Mouse (Mus musculus) NIH3T3 (cell line): ENCODE data around the gene Med24.

ENCODE experiments used
- DNase-seq: peaks from one replicate; pipeline ENCODE4 v3.0.0-alpha.2; 2012; ENCODE audit warnings: low read depth

The Med24 gene

DNA sequence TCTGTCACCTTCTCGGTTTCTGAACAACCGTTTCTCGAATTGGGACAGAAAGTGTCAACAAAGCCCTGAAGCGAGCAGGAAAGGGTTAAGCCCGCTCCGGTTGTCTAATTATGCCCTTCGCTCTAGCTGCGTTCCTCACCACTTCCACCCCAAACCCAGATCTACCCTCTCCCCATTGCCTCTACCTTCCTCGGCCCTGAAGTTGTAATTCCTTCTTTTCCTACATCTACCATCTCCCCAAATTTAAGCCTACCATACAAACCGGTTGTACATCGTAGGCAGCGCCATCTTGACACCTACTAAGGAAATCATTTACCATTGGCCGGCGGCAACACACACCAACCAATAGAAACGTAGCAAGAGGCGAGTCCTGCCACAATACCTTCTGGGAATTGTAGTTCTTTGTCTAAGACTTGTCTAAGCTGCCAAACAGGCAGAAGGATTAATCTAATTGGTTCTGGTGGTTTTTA lies at the start of gene Med24:
Med24 (minus strand) TSS at position 317 of the 470 bp plus-strand sequence.
- peak; percentile 92 for DNase-seq

- DNase-seq: no peak
Observed at GRCm38 (mm10) chr11:98777888-98778287, 48.7 kb upstream of the Med24 start.

- DNase-seq: peak; percentile 69
Observed at GRCm38 (mm10) chr11:98776843-98777590, 47.8 kb upstream of the Med24 start.

GRCm38 (mm10) chr11:98776052-98776764 lies 47.0 kb upstream of the Med24 start:
- no peak for DNase-seq

DNA sequence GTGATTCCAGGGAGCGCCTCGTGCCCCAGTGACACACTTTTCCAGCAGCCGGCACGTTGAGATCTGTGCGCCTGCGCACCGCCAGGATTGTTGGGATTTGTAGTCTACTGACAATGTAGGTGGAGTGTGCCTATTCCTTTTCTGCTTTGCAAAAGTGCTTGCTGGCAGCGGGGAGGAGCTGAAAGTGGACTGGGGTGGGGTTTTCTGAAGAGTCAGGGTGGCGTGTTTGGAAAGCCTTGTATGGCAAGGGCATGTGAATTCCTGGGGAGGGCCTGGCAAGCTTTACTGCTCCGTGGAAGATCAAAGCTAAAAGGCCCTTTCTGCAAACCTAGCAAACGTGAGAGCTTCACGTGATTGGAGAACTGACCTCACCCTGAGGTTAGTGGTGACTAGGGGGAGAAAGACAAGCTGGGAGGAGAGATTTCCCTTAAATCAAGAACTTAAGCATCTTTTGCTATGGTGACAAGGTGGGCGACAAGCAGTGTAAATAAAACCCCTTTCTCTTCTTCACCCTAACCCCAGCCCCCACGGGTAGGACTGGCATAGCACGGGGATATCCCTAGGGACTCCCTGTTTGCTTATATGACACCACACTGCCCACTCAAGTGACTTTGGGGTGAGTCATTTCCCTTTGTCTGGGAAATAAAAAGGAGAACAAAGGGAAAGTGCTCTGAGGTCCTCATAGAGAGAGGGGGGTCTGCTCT lies 46.3 kb upstream of the Med24 start:
- peak; percentile 99 for DNase-seq

DNA sequence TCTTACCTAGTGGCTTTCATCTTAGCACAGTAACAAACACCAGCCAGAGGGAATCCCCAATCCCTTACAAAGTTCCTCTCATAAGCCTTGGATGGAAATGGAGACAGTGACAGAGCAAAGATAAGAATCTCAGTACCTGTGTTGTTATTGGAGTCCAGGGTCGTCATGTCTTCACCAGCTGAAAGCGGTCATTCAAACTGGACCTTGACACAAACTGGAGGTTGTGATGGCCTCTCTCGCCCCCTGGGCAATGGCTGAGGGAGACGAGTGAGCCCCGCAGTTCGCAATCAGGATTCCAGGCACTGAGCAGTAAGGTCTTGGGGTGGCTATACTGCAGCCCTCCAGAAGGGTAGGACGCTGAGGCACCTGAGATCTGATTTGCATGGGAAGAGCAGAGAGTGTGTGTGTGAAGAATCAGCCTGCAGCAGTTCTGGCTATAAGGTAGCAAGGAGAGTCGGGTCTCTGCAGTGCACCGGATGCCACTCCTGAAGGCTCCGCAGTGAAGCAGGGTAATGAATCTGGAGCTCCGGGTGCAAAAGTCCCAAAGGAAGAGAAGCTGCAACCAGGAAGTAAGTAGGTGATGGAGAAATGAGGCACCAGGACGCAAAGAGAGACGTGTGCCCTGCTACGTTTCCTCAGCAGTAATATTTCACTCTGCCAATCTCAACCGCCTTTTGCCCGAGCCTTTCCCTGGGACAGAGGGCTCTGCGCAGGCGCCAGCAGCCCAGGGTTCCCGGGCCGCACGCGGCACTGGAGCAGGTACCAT lies 45.5 kb upstream of the Med24 start, which contains the start of gene Nr1d1:
Nr1d1 (minus strand) TSS at position 752 of the 766 bp plus-strand sequence.
- no peak for DNase-seq

GRCm38 (mm10) chr11:98773635-98774295 lies 44.5 kb upstream of the Med24 start:
- peak; percentile 98 for DNase-seq

DNA sequence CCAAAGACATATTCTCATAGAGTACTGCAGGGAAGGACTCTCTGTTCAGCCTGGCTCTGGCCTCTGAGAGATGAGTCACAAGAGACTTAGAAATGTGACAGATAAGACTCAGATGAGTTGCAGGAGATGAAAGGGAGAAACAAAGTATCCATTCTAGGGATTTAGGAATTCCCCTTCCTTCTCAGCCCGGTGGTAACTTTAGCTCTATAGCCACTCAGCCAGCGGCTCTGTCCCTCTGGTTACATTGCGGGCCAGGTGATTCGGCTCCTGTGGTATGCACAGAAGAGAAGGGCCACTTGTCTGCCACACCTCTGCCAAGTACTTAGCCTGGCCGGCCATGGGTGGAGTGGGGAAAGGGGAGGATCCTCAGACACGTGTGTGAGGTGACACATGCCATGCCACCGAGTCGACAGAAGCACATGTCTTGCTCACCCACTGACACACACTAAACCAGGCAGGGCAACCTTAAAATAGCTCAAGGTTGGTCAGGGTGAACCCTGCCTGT lies 43.5 kb upstream of the Med24 start:
- peak; percentile 61 for DNase-seq

- DNase-seq: peak; percentile 31
Observed at GRCm38 (mm10) chr11:98771844-98772525, 42.8 kb upstream of the Med24 start.

DNA sequence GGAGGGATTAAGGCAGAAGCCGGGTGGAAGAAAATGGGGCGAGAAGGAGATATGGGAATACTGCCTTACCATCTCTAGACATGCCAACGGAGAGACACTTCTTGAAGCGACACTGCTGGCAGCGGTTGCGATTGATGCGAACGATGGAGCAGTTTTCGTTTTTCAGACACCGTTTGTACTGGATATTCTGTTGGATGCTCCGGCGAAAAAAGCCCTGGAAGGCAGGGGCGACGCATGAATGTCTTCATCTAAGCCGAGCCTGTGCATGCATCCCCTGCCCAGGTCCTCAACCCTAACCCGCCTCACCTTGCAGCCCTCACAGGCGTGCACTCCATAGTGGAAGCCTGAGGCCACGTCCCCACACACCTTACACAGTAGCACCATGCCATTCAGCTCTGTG lies 41.9 kb upstream of the Med24 start:
- no peak for DNase-seq

DNA sequence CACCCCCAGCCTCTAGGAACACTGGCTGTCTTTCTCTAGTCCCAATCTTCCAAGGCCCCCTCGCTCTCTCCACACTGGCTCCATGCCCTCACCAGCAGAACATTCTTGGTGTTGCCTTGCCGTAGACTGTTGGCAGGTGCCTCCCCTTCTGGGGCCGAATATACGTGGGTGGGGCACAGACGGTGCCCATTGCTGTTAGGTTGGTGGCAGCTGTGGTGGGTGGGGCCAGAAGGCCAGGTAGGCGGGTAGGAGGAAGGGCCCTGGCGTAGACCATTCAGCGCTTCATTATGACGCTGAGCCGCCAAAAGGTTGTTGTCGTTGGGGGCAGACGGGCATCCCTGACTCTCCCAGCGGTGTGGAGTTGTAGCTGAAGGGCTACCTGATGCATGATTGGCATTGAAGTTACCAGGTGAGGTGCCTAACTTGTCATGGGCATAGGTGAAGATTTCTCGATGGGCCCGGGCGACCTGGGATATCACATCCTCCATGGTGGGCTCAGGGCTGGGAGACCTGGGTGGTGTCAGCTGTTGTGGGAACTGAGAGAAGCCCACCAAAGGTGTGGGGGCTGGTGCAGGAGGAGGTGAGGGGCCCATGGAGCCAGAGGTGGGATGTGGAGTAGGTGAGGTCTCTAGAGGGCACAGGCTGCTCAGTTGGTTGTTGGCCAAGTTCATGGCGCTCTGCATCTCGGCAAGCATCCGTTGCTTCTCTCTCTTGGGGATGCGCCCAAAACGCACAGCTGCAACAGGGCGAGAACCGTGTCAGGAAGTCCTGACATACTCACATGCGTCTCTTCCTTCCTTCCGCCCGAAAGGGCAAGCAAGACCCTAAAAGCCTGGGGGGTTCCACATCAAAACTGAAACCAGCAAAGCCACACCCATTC lies 41.1 kb upstream of the Med24 start:
- no peak for DNase-seq

GRCm38 (mm10) chr11:98769007-98769954 lies 40.0 kb upstream of the Med24 start:
- DNase-seq: no peak

DNA sequence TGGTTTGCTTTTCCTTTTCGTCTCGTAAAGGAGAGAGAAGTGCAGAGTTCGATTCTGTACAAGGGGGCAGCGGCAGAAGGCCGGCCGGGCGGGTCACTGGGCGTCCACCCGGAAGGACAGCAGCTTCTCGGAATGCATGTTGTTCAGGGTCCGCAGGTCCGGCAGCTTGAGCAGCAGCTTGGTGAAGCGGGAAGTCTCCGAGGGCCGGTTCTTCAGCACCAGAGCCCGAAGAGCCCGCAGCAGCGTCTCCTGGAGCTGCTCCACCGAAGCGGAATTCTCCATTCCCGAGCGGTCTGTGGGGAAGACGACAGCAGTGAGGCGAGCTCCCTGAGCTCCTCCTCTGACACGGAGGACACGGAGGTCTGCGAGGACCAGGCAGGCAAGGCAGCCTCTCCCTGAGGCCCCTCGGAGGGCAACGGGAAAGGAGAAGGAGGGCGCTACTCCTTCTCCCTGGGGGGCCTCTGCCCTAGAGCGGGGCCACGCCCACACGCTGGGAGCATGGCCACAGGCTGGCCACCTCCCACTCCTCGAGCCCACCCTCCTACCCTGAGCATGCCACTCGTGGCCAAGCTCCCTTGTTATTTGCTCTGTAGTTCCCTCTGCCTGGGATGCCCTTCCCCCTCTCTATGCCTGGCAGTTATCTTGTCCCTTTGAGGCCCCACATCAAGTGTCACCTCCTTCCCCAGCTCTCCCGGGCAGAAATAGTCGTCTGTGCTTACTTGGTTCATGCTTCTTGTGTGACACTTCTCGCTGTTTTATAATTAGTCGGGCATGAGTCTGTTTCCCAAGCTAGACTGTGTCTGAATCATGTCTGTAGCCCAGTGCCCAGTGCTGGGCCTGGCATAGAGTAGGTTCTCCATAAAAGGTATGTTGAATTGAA lies 39.1 kb upstream of the Med24 start:
- DNase-seq: no peak

DNA sequence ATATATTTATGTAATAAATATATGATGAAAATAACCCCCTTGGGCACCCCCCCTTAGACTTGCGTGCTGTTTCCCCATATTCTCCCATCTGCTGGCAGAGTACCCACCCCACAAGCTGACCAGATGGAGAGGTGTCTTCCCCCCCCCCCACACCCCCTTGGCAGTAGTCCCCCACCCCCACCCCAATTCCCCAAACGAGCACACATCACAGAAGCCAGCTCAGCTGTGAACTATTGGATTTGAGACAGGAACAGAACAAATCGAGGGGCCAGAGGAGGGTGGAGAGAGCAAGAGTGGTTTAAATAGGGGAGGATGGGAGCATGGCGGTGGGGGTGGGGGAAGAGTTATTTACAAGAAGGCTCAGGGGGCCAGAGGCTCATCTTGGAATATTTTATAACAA lies 38.5 kb upstream of the Med24 start:
- no peak for DNase-seq

- DNase-seq: no peak
Observed at GRCm38 (mm10) chr11:98767276-98767675, 38.0 kb upstream of the Med24 start.

DNA sequence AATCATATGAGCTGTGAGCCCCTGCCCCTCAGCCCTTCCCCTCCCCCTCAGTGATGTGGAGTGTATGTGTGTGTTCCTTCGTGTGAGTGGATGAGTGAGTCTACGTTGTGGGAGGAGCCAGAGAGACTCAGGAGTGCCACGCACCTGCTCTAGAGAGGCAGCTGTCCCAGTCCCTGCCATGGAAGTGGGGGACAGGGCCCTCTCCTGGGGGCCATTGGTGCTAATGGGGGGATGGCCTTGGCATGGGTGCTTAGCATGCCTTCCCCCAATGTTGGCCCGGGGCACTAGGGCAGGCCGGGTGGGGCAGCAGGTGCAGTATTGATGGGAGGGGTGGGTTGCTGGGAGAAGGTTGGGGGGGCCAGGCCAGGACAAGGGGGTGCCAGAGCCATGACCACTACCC lies 37.6 kb upstream of the Med24 start:
- DNase-seq: no peak

GRCm38 (mm10) chr11:98766346-98766745 lies 37.1 kb upstream of the Med24 start:
- no peak for DNase-seq
